ENCODE assay signal across 7 mouse cellular contexts in genomic region chr13:62929144-62929543, GRCm38 (mm10). TPM values are rescaled to one million over a fixed set of nuclear protein-coding genes. Genes with fewer than 3 reads are reported as not detected.
"Had no signal": no experiment of that assay in that cellular context is flagged by ENCODE, and none has a peak within 500 bp of the region (broad histone marks: within the 10 kb centered on the region; RNA-seq: fewer than 3 reads in every experiment).

No protein-coding gene starts in this region.

RNA-seq across cellular contexts. Expression of gene Fbp1, which starts 41.1 kb away (rescaled TPM):
- total RNA-seq: gastrocnemius, adult 2 months; gastrocnemius, postnatal 25 days; heart, adult 2 months; heart, postnatal 14 days; heart, postnatal 36 days had no signal
- polyA plus RNA-seq: heart, embryonic 11.5 days; hindbrain, embryonic 11.5 days had no signal
